Mouse (Mus musculus) liver, adult 2 months (tissue): ENCODE results near the gene Chit1. TPM values are rescaled to one million over a fixed set of nuclear protein-coding genes. Genes with fewer than 3 reads are reported as not detected.

Experiments used
- DNase-seq: peaks from one replicate; pipeline ENCODE4 v3.0.0-alpha.2; 2011; ENCODE audit warnings: low read depth, low spot score; ENCODE audit errors: extremely low read depth
- H3K27ac ChIP-seq: fragments of 200-500 bp; replicated peaks from 2 replicates; pipeline ENCODE4 v1.5.1; 2012; ENCODE audit warnings: low read depth, mild to moderate bottlenecking, control low read depth, inconsistent platforms, low read length; ENCODE audit not compliant: insufficient read depth
- H3K27me3 ChIP-seq: fragments of 200-500 bp; 2 replicates; pipeline ENCODE4 v1.6.1; 2012; ENCODE audit warnings: mild to moderate bottlenecking, moderate library complexity, low read length, inconsistent platforms; ENCODE audit not compliant: control insufficient read depth, insufficient read depth
- H3K36me3 ChIP-seq: fragments of 200-500 bp; 2 replicates; pipeline ENCODE4 v1.6.1; 2012; ENCODE audit warnings: low read length, inconsistent platforms; ENCODE audit not compliant: control insufficient read depth, insufficient read depth
- H3K4me1 ChIP-seq: fragments of 200-500 bp; 2 replicates; pipeline ENCODE4 v1.6.1; 2011; ENCODE audit warnings: low read length; ENCODE audit not compliant: control insufficient read depth, insufficient read depth
- H3K4me3 ChIP-seq: fragments of 200-500 bp; 2 replicates; pipeline ENCODE4 v1.5.1; 2011; ENCODE audit warnings: low read depth, mild to moderate bottlenecking, control low read depth, low read length, moderate library complexity; ENCODE audit not compliant: insufficient read depth
- H3K79me2 ChIP-seq: fragments of 200-500 bp; 2 replicates; pipeline ENCODE4 v1.6.1; 2012; ENCODE audit warnings: inconsistent platforms, mild to moderate bottlenecking, low read length, moderate library complexity; ENCODE audit not compliant: control insufficient read depth, insufficient read depth
- H3K9ac ChIP-seq: fragments of 200-500 bp; 2 replicates; pipeline ENCODE4 v1.6.1; 2012; ENCODE audit warnings: low read depth, mild to moderate bottlenecking, control low read depth, inconsistent platforms, low read length
- CTCF ChIP-seq: fragments of 200-500 bp; IDR thresholded peaks from 2 replicates; pipeline ENCODE4 v1.5.1; 2011; ENCODE audit warnings: low read depth, low read length, control low read depth
- POLR2A ChIP-seq: fragments of 200-500 bp; IDR thresholded peaks from 2 replicates; pipeline ENCODE4 v1.6.1; 2011; ENCODE audit warnings: low read length, control low read depth; ENCODE audit not compliant: insufficient read depth; ENCODE audit errors: extremely low read depth
- WGBS: fragments of 180-500 bp; shearing (Covaris S2); methylation state at CpG from one replicate; pipeline ENCODE4 v1.1.7; 2018; 5-methylcytosine and 5-hydroxymethylcytosine counted together
- polyA plus RNA-seq: library from polyadenylated mRNA; depleted of rRNA; stranded (reverse); fragments of >200 nt; gene quantifications from 2 replicates; pipeline ENCODE4 v1.2.3, GENCODE M21; 2012; rRNA removed
- total RNA-seq: library from RNA; depleted of rRNA; stranded (reverse); fragments of >200 nt; gene quantifications from 2 replicates; pipeline ENCODE4 v1.2.3, GENCODE M21; 2014; rRNA removed

Chit1 gene
- not detected in 2 replicates for total RNA-seq
- not detected in 2 replicates for polyA plus RNA-seq

GRCm38 (mm10) chr1:134110979-134111378 is at the start of gene Chit1:
Gene Chit1 (plus strand): TSS chr1:134111242.
- no peak within 1 kb of the TSS for H3K27ac ChIP-seq
- DNase-seq, result no peak

GRCm38 (mm10) chr1:134061915-134062314 is 49.1 kb upstream of the Chit1 start:
- Histone ChIP-seq H3K36me3 (no peaks in the 10 kb centered on the region), H3K4me1 (peaks cover 20% of the 10 kb centered on the region), H3K27me3 (no peaks in the 10 kb centered on the region), H3K27ac (no peak overlapping the region), H3K4me3 (no peak overlapping the region), H3K79me2 (no peaks in the 10 kb centered on the region), H3K9ac (no peak overlapping the region)
- 93% methylated on average over 3 of the region's 3 CpGs for WGBS
- no peak for DNase-seq
- TF ChIP-seq POLR2A, result no peak
- TF ChIP-seq CTCF, result no peak

More at GRCm38 (mm10) chr1:134110979-134111378, at the start of gene Chit1:
- Histone ChIP-seq H3K36me3 (no peaks in the 10 kb centered on the region), H3K79me2 (no peaks in the 10 kb centered on the region), H3K27me3 (no peaks in the 10 kb centered on the region), H3K9ac (no peak within 1 kb of the TSS), H3K4me3 (no peak within 1 kb of the TSS), H3K4me1 (no peaks in the 10 kb centered on the region)
- 82% methylated on average over 4 of the region's 4 CpGs for WGBS
- no peak for TF ChIP-seq POLR2A
- TF ChIP-seq CTCF, result no peak

- Histone ChIP-seq H3K4me3 (no peak overlapping the region), H3K27me3 (no peaks in the 10 kb centered on the region), H3K79me2 (no peaks in the 10 kb centered on the region), H3K36me3 (no peaks in the 10 kb centered on the region), H3K27ac (peak overlapping the region; percentile 43), H3K9ac (peak overlapping the region; percentile 65; the same call in 1 of the 2 replicates), H3K4me1 (peaks cover 20% of the 10 kb centered on the region)
- no peak for DNase-seq
- WGBS, result 57% methylated on average over 11 of the region's 11 CpGs
- TF ChIP-seq CTCF (no peak), POLR2A (no peak)
Observed at GRCm38 (mm10) chr1:134062411-134063085, 48.5 kb upstream of the Chit1 start.

- DNase-seq, result no peak
- peak overlapping the region; percentile 65 for H3K9ac ChIP-seq
Observed at GRCm38 (mm10) chr1:134063086-134063772, 47.8 kb upstream of the Chit1 start.

GRCm38 (mm10) chr1:134063773-134064125 is 47.3 kb upstream of the Chit1 start:
- H3K36me3 ChIP-seq, result no peaks in the 10 kb centered on the region
- TF ChIP-seq CTCF (no peak), POLR2A (no peak)
- H3K9ac ChIP-seq, result peak overlapping the region; percentile 65
- DNase-seq, result no peak
- peak overlapping the region; percentile 35; the same call in 1 of the 2 replicates for H3K4me3 ChIP-seq
- WGBS, result 34% methylated on average over 9 of the region's 9 CpGs
- peak overlapping the region; percentile 78 for H3K27ac ChIP-seq
- H3K4me1 ChIP-seq, result peaks cover 20% of the 10 kb centered on the region
- H3K79me2 ChIP-seq, result no peaks in the 10 kb centered on the region
- no peaks in the 10 kb centered on the region for H3K27me3 ChIP-seq

More at GRCm38 (mm10) chr1:134063086-134063772, 47.8 kb upstream of the Chit1 start:
- 11% methylated on average over 33 of the region's 33 CpGs for WGBS
- Histone ChIP-seq H3K4me3 (peak overlapping the region; percentile 35; the same call in 1 of the 2 replicates), H3K36me3 (no peaks in the 10 kb centered on the region), H3K79me2 (no peaks in the 10 kb centered on the region), H3K4me1 (peaks cover 20% of the 10 kb centered on the region), H3K27me3 (no peaks in the 10 kb centered on the region), H3K27ac (peak overlapping the region; percentile 78)
- TF ChIP-seq POLR2A (no peak), CTCF (no peak)

GRCm38 (mm10) chr1:134064296-134064831 is 46.7 kb upstream of the Chit1 start:
- Histone ChIP-seq H3K27ac (peak overlapping the region; percentile 78), H3K27me3 (no peaks in the 10 kb centered on the region), H3K36me3 (no peaks in the 10 kb centered on the region), H3K79me2 (no peaks in the 10 kb centered on the region), H3K4me1 (peaks cover 20% of the 10 kb centered on the region), H3K4me3 (no peak overlapping the region), H3K9ac (no peak overlapping the region)
- WGBS, result 96% methylated on average over 2 of the region's 2 CpGs
- TF ChIP-seq CTCF (no peak), POLR2A (no peak)
- no peak for DNase-seq
